Mouse (Mus musculus) embryonic facial prominence, embryonic 15.5 days (tissue): ENCODE results near the gene Klk15. TPM values are rescaled to one million over a fixed set of nuclear protein-coding genes. Genes with fewer than 3 reads are reported as not detected.

Experiments used
- ATAC-seq: fragments of 200-750 bp; cut with Nextera tagmentation; 2 replicates; pipeline ENCODE4 v1.8.0; 2017; ENCODE audit warnings: low read depth, moderate TSS enrichment; ENCODE audit not compliant: insufficient number of reproducible peaks, low FRiP score, low TSS enrichment
- H3K27ac ChIP-seq: fragments of 300-500 bp; sonication (generic); replicated peaks from 2 replicates; pipeline ENCODE4 v1.5.1; 2015; ENCODE audit warnings: mild to moderate bottlenecking, inconsistent platforms
- H3K27me3 ChIP-seq: fragments of 300-500 bp; sonication (generic); 2 replicates; pipeline ENCODE4 v1.6.1; 2015; ENCODE audit warnings: inconsistent platforms
- H3K36me3 ChIP-seq: fragments of 300-500 bp; sonication (generic); 2 replicates; pipeline ENCODE4 v1.6.1; 2015; ENCODE audit warnings: mild to moderate bottlenecking, inconsistent platforms
- H3K4me1 ChIP-seq: fragments of 300-500 bp; sonication (generic); 2 replicates; pipeline ENCODE4 v1.6.1; 2015; ENCODE audit warnings: inconsistent platforms
- H3K4me2 ChIP-seq: fragments of 300-500 bp; sonication (generic); replicated peaks from 2 replicates; pipeline ENCODE4 v1.6.1; 2015; ENCODE audit warnings: mild to moderate bottlenecking, inconsistent platforms
- H3K4me3 ChIP-seq: fragments of 300-500 bp; sonication (generic); replicated peaks from 2 replicates; pipeline ENCODE4 v1.5.1; 2015; ENCODE audit warnings: mild to moderate bottlenecking, inconsistent platforms
- H3K9ac ChIP-seq: fragments of 300-500 bp; sonication (generic); 2 replicates; pipeline ENCODE4 v1.6.1; 2015; ENCODE audit warnings: inconsistent platforms
- H3K9me3 ChIP-seq: fragments of 300-500 bp; sonication (generic); replicated peaks from 2 replicates; pipeline ENCODE4 v1.6.1; 2016; ENCODE audit warnings: inconsistent platforms
- WGBS: fragments of 180-500 bp; shearing (Covaris S2); methylation state at CpG from one replicate; pipeline ENCODE4 v1.1.7; 2015; 5-methylcytosine and 5-hydroxymethylcytosine counted together
- polyA plus RNA-seq: library from polyadenylated mRNA; unstranded; fragments of >200 nt; fragmentation: Nextera tagmentation; extraction: Ambion mirVana; gene quantifications from 2 replicates; pipeline ENCODE4 v1.2.1, GENCODE M21; 2015

Klk15 gene
- 0.20 TPM in 1 of 2 replicates, not detected in the other for polyA plus RNA-seq

DNA sequence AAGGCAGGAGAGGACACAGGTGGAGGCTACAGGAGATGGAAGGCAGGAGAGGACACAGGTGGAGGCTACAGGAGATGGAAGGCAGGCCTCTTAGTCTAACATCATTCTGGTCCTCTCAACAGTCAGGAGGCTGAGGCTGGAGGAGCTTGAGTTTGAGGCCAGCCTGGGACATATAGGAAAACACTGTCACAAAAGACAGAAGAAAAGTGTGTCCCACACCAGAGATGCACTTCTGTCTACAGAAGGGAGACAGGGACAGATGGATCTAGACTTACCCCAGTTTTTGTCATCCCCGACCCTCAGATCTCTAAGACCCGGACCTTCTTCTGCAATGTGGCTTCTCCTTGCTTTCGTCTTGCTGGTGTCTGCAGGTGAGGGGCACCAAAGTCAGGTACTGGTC is at the start of gene Klk15:
Gene Klk15, plus strand, starts transcription at position 301 of the 400 bp plus-strand sequence.
- 77% methylated on average over 3 of the region's 3 CpGs for WGBS
- no peak for ATAC-seq
- H3K27me3 ChIP-seq = no peaks in the 10 kb centered on the region
- H3K4me1 ChIP-seq = no peaks in the 10 kb centered on the region
- no peak within 1 kb of the TSS for H3K9ac ChIP-seq
- no peaks in the 10 kb centered on the region for H3K36me3 ChIP-seq
- H3K27ac ChIP-seq = no peak within 1 kb of the TSS
- H3K4me3 ChIP-seq = no peak within 1 kb of the TSS
- no peaks in the 10 kb centered on the region for H3K9me3 ChIP-seq
- no peak within 1 kb of the TSS for H3K4me2 ChIP-seq

DNA sequence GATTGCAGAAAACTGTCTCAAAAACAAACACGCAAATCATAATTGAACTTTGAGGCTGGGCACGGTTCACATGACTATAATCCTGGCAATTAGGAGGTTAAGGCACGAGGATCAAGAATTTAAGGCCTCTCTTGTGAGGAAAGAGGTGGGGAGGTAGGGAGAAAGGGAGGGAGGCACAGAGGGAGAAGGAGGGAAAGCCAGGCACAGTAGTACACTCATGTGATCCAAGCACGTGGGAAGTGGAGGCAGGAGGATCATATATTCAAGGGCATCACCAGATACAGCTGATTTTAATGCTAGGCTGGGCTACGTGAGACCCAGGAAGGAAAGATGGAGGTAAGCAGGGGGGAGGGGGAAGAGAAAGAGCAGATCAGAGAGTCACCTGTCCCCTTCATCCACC is 42.2 kb upstream of the Klk15 start:
- 49% methylated on average over 5 of the region's 5 CpGs for WGBS
- Histone ChIP-seq H3K9ac (no peak overlapping the region), H3K9me3 (no peaks in the 10 kb centered on the region), H3K27ac (no peak overlapping the region), H3K4me2 (no peak overlapping the region), H3K4me1 (no peaks in the 10 kb centered on the region), H3K27me3 (no peaks in the 10 kb centered on the region), H3K36me3 (no peaks in the 10 kb centered on the region), H3K4me3 (no peak overlapping the region)
- no peak for ATAC-seq

DNA sequence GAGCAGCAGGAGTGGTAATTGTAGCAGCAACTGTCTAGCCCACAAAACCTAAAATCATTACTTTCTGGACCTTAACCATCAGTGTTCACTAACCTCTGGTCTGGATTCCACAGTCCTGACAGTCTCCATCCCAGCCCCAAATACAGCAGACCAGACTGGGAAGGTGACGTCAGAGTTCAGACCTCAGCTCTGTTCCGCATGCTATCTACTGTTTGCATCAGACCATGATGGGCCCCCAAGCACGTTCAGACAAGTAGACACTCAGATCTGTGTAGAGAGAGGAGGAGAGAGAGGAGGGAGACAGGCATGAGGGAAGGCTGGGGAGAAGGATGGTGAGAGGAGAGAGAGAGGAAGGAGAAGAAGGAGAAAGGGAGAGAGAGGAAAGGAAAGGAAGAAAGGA is 41.8 kb upstream of the Klk15 start:
- no peaks in the 10 kb centered on the region for H3K9me3 ChIP-seq
- 46% methylated on average over 3 of the region's 3 CpGs for WGBS
- H3K27me3 ChIP-seq = no peaks in the 10 kb centered on the region
- no peak overlapping the region for H3K4me2 ChIP-seq
- no peak overlapping the region for H3K27ac ChIP-seq
- no peak for ATAC-seq
- no peak overlapping the region for H3K9ac ChIP-seq
- H3K4me3 ChIP-seq = no peak overlapping the region
- no peaks in the 10 kb centered on the region for H3K4me1 ChIP-seq
- no peaks in the 10 kb centered on the region for H3K36me3 ChIP-seq

GRCm38 (mm10) chr7:43894836-43895235 is 38.7 kb upstream of the Klk15 start:
- H3K4me2 ChIP-seq = no peak overlapping the region
- H3K36me3 ChIP-seq = no peaks in the 10 kb centered on the region
- H3K27me3 ChIP-seq = no peaks in the 10 kb centered on the region
- no peaks in the 10 kb centered on the region for H3K9me3 ChIP-seq
- peak; percentile 79 for ATAC-seq
- H3K4me1 ChIP-seq = no peaks in the 10 kb centered on the region
- no peak overlapping the region for H3K27ac ChIP-seq
- H3K9ac ChIP-seq = no peak overlapping the region
- WGBS = 4% methylated on average over 1 of the region's 1 CpGs
- no peak overlapping the region for H3K4me3 ChIP-seq

DNA sequence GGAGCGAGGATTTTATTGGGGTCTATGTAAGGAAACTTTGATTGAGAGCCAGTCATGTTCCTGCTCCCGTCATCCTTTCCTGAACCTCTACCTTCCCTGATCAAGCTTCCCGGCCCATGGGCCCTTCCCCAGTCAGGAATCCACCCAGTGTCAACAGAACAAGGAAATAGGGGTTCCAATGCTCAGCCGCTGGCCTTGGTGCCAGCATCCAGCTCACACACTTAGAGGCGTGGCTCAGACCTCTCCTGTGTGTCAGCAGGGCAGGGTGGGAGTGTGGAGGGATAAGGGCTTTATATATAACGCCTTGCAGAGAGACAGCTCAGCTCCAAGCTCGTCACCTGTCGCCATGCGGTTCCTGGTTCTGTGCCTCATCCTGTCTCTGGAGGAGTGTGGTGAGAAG is 18.7 kb upstream of the Klk15 start:
- H3K4me2 ChIP-seq = no peak overlapping the region
- ATAC-seq = no peak
- no peaks in the 10 kb centered on the region for H3K27me3 ChIP-seq
- H3K4me1 ChIP-seq = no peaks in the 10 kb centered on the region
- no peak overlapping the region for H3K9ac ChIP-seq
- H3K9me3 ChIP-seq = no peaks in the 10 kb centered on the region
- no peaks in the 10 kb centered on the region for H3K36me3 ChIP-seq
- H3K27ac ChIP-seq = no peak overlapping the region
- WGBS = 59% methylated on average over 9 of the region's 9 CpGs
- H3K4me3 ChIP-seq = no peak overlapping the region

GRCm38 (mm10) chr7:43918426-43918825 is 15.1 kb upstream of the Klk15 start:
- H3K27ac ChIP-seq = no peak overlapping the region
- ATAC-seq = no peak
- H3K36me3 ChIP-seq = no peaks in the 10 kb centered on the region
- H3K9me3 ChIP-seq = no peaks in the 10 kb centered on the region
- 82% methylated on average over 13 of the region's 13 CpGs for WGBS
- H3K4me2 ChIP-seq = no peak overlapping the region
- no peak overlapping the region for H3K9ac ChIP-seq
- H3K4me3 ChIP-seq = no peak overlapping the region
- H3K27me3 ChIP-seq = no peaks in the 10 kb centered on the region
- H3K4me1 ChIP-seq = no peaks in the 10 kb centered on the region

DNA sequence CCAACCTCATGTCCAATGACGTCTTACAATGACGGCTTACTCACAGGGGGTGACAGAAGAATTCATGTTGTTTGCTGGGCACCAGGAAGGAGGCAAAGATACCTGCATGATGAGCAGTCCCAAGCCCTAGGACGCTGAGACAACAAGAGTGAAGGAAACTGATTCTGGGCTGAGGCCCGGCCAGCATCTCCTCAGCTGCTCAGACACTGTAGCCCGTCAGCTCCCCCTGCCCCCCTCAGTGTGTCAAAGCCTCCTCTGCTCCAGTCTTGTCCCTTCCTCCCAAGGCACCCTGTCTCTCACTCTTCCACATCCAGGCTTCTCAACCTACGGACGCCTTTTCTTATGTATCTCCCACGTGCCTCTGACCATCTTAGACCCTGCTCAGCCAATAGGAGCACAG is 14.7 kb upstream of the Klk15 start:
- 70% methylated on average over 8 of the region's 8 CpGs for WGBS
- no peaks in the 10 kb centered on the region for H3K9me3 ChIP-seq
- H3K27me3 ChIP-seq = no peaks in the 10 kb centered on the region
- H3K36me3 ChIP-seq = no peaks in the 10 kb centered on the region
- H3K4me1 ChIP-seq = no peaks in the 10 kb centered on the region
- no peak overlapping the region for H3K4me2 ChIP-seq
- no peak overlapping the region for H3K4me3 ChIP-seq
- no peak overlapping the region for H3K27ac ChIP-seq
- ATAC-seq = no peak
- H3K9ac ChIP-seq = no peak overlapping the region

GRCm38 (mm10) chr7:43919559-43920451 is 13.7 kb upstream of the Klk15 start:
- Histone ChIP-seq H3K9ac (no peak overlapping the region), H3K9me3 (no peaks in the 10 kb centered on the region), H3K27ac (no peak overlapping the region), H3K4me2 (no peak overlapping the region), H3K27me3 (no peaks in the 10 kb centered on the region), H3K4me3 (no peak overlapping the region), H3K36me3 (no peaks in the 10 kb centered on the region), H3K4me1 (no peaks in the 10 kb centered on the region)
- 27% methylated on average over 14 of the region's 14 CpGs for WGBS
- no peak for ATAC-seq

DNA sequence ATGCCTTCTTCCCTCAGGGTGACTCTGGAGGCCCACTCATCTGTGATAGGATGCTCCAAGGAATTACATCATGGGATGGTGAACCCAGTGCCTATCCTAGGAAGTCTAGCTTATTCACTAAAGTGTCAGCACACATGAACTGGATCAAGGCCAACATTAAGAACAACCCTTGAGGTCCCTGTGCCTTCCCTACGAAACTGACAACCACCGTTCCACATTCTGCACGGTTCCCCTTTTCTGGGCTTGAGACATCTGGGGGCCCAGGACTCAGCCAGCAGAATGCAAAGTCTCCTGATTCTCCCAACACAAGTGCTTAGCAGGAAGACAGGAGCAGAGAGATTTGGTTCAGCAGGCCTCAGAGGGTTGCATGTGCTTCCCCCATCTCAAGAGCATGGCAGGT is 13.0 kb upstream of the Klk15 start:
- WGBS = 83% methylated on average over 3 of the region's 3 CpGs
- Histone ChIP-seq H3K9me3 (no peaks in the 10 kb centered on the region), H3K9ac (no peak overlapping the region), H3K4me2 (no peak overlapping the region), H3K4me1 (no peaks in the 10 kb centered on the region), H3K36me3 (no peaks in the 10 kb centered on the region), H3K27ac (no peak overlapping the region), H3K27me3 (no peaks in the 10 kb centered on the region), H3K4me3 (no peak overlapping the region)
- ATAC-seq = no peak

- Histone ChIP-seq H3K27me3 (no peaks in the 10 kb centered on the region), H3K9me3 (no peaks in the 10 kb centered on the region), H3K4me1 (no peaks in the 10 kb centered on the region), H3K36me3 (no peaks in the 10 kb centered on the region), H3K27ac (no peak overlapping the region), H3K9ac (no peak overlapping the region), H3K4me2 (no peak overlapping the region), H3K4me3 (no peak overlapping the region)
- 72% methylated on average over 6 of the region's 6 CpGs for WGBS
- no peak for ATAC-seq
These were observed 12.5 kb upstream of the Klk15 start for GRCm38 (mm10) chr7:43921087-43921486.

DNA sequence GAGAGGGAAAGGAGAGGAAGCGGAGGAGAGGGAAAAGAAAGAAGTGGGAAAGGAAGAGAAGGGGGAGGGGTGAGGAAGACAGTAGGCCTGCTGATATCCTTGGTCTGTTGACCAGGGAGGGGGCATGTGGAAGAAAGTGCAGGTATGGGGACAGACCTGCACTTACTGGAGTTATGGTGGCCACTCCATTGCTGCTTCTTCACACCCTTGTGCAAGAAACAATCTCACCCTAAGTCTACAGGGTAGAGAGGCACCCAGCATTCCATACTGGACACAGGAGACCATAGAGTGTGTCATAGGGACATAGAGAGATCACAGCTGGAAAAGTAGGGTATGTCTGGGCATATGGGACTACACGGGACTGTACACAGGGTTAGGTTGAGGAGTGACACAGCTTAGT is 11.6 kb upstream of the Klk15 start:
- H3K36me3 ChIP-seq = no peaks in the 10 kb centered on the region
- H3K4me2 ChIP-seq = no peak overlapping the region
- no peaks in the 10 kb centered on the region for H3K27me3 ChIP-seq
- no peak overlapping the region for H3K27ac ChIP-seq
- no peak overlapping the region for H3K9ac ChIP-seq
- 91% methylated on average over 2 of the region's 2 CpGs for WGBS
- no peak overlapping the region for H3K4me3 ChIP-seq
- H3K4me1 ChIP-seq = no peaks in the 10 kb centered on the region
- H3K9me3 ChIP-seq = no peaks in the 10 kb centered on the region
- ATAC-seq = no peak

DNA sequence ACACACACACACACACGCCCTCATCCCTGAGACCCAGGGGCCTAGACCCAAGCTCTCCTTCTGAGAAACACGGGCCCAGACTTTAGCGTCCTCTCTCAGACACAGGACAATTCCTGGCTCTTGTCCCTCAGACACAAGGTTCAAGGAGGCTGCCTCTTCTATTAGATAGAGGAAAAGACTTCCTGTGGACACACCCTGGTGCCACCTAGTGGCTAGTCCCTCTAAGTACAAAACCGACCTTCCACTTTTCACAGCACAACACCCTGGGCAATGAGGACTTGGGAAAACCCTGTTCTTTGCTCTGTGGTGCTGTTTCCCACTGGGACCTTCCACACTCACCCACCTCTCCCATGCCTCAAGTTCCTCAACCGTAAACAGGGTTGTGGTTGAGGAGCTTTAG is 7.6 kb upstream of the Klk15 start:
- ATAC-seq = no peak
- Histone ChIP-seq H3K27me3 (no peaks in the 10 kb centered on the region), H3K9me3 (no peaks in the 10 kb centered on the region), H3K4me2 (no peak overlapping the region), H3K36me3 (no peaks in the 10 kb centered on the region), H3K9ac (no peak overlapping the region), H3K27ac (no peak overlapping the region), H3K4me3 (no peak overlapping the region), H3K4me1 (no peaks in the 10 kb centered on the region)
- WGBS = 59% methylated on average over 5 of the region's 5 CpGs
